Mouse (Mus musculus) heart, embryonic 14.5 days (tissue): Measurements from ENCODE around the gene Immp2l. TPM values are rescaled to one million over a fixed set of nuclear protein-coding genes. Genes with fewer than 3 reads are reported as not detected.

Experiments used
- ATAC-seq: fragments of 200-750 bp; cut with Nextera tagmentation; 2 replicates; pipeline ENCODE4 v1.8.0; 2017; ENCODE audit warnings: low read depth, moderate TSS enrichment; ENCODE audit not compliant: insufficient number of reproducible peaks, insufficient read depth, low FRiP score
- H3K27ac ChIP-seq, 2 experiments: fragments of 200-500 bp in 1 of 2; fragments of 300-500 bp in 1 of 2; sonication (generic) in 1 of 2; replicated peaks in 1 of 2; 2 replicates each; pipeline ENCODE4 v1.5.1; 2012 to 2014; ENCODE audit warnings: low read depth in 2 of 2, low read length in 2 of 2, control low read depth in 1 of 2, mild to moderate bottlenecking in 1 of 2, mixed read lengths in 1 of 2; ENCODE audit not compliant: control insufficient read depth in 1 of 2, insufficient read depth in 1 of 2
- H3K27me3 ChIP-seq: fragments of 300-500 bp; sonication (generic); 2 replicates; pipeline ENCODE4 v1.6.1; 2014; ENCODE audit warnings: mild to moderate bottlenecking, low read length, control low read depth; ENCODE audit not compliant: control insufficient read depth, insufficient read depth
- H3K36me3 ChIP-seq: fragments of 300-500 bp; sonication (generic); 2 replicates; pipeline ENCODE4 v1.6.1; 2014; ENCODE audit warnings: mild to moderate bottlenecking, control low read depth, low read length, mixed read lengths; ENCODE audit not compliant: control insufficient read depth, insufficient read depth
- H3K4me1 ChIP-seq, 2 experiments: fragments of 200-500 bp in 1 of 2; fragments of 300-500 bp in 1 of 2; sonication (generic) in 1 of 2; 2 replicates each; pipeline ENCODE4 v1.6.1; 2012 to 2014; ENCODE audit warnings: low read length in 2 of 2, control low read depth in 1 of 2, mixed read lengths in 1 of 2; ENCODE audit not compliant: control insufficient read depth in 2 of 2, insufficient read depth in 2 of 2
- H3K4me2 ChIP-seq: fragments of 300-500 bp; sonication (generic); 2 replicates; pipeline ENCODE4 v1.6.1; 2014; ENCODE audit warnings: mild to moderate bottlenecking, low read length
- H3K4me3 ChIP-seq, 2 experiments: fragments of 200-500 bp in 1 of 2; fragments of 300-500 bp in 1 of 2; sonication (generic) in 1 of 2; 2 replicates each; pipeline ENCODE4 v1.5.1; 2012 to 2014; ENCODE audit warnings: low read length in 2 of 2, mild to moderate bottlenecking in 2 of 2, control low read depth in 1 of 2, low read depth in 1 of 2, moderate library complexity in 1 of 2; ENCODE audit not compliant: control insufficient read depth in 1 of 2, insufficient read depth in 1 of 2
- H3K9ac ChIP-seq: fragments of 300-500 bp; sonication (generic); 2 replicates; pipeline ENCODE4 v1.6.1; 2014; ENCODE audit warnings: mild to moderate bottlenecking, low read length
- H3K9me3 ChIP-seq: fragments of 300-500 bp; sonication (generic); 2 replicates; pipeline ENCODE4 v1.6.1; 2016; ENCODE audit warnings: low read length, control low read depth; ENCODE audit not compliant: control insufficient read depth
- WGBS: fragments of 180-500 bp; shearing (Covaris S2); extraction: QIAGEN DNeasy Blood & Tissue Kit; methylation state at CpG from one replicate; pipeline ENCODE4 v1.1.7; 2014; 5-methylcytosine and 5-hydroxymethylcytosine counted together
- polyA plus RNA-seq: library from polyadenylated mRNA; unstranded; fragments of >200 nt; fragmentation: Nextera tagmentation; extraction: Ambion mirVana; gene quantifications from 2 replicates; pipeline ENCODE4 v1.2.1, GENCODE M21; 2014

The Immp2l gene
- polyA plus RNA-seq, 1 experiment from 2014 or later: 11.4 TPM

DNA sequence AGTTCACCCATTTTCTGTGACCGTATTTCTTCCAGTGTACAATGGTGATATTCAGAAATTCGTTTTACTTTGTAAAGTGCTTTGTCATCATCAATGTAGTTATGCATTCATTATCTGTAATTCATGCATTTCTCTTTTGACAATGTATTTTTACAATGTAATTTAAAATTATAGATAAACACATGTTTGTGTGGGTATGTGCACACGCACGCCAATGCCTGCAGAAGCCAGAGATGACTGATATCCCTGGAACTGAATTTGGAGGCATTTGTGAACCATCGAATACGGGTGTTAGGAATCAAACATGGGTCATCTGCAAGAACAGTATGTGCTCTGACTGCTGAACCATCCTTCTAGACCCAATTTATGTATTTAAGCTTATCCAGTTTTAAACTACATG is 161.6 kb downstream of the Immp2l start:
- H3K4me3 ChIP-seq: no peak overlapping the region
- no peaks in the 10 kb centered on the region for H3K9me3 ChIP-seq
- H3K4me1 ChIP-seq: no peaks in the 10 kb centered on the region
- ATAC-seq: no peak
- no peaks in the 10 kb centered on the region for H3K36me3 ChIP-seq
- 88% methylated on average over 6 of the region's 6 CpGs for WGBS
- no peak overlapping the region for H3K9ac ChIP-seq
- H3K4me2 ChIP-seq: no peak overlapping the region
- H3K27ac ChIP-seq: no peak overlapping the region
- no peaks in the 10 kb centered on the region for H3K27me3 ChIP-seq

DNA sequence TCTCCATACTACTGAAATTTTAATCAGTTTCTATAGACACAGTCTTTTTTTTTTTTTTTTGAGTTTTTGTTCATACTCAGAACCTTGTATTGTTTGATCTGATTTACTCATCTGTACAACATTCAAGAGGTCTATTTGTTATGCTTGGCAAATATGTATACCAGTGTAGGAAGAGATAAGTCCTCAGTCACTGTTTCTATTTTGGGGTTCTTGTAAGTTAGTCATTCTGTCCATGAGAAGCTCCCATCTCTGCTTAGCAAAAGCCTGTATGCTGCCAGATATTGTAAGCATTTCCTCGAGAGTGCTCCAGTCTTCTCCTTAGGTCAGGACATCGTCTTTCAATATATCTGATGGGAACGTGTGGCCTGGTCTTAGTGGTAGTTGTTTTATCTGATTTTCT is 168.9 kb downstream of the Immp2l start:
- Histone ChIP-seq H3K27ac (no peak overlapping the region), H3K36me3 (no peaks in the 10 kb centered on the region)
- ATAC-seq: no peak

DNA sequence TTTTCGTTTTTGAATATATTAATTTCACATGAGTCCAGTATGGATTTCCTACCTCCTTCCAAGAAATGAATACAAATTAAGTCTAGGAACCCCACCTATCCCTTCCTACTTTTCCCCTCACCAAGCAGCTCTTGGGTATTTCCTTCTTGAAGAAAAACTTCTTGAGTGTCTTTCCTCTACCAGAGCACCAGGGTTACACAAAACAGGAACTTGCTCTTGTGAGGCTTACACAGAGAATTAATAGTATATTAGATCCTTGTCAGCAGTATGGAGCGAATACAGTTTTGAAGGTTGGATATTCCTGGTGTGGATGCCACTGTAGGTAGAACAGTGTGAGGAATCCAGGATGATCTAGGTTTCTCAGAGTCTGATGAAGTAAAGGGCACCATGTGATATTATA is 172.5 kb downstream of the Immp2l start:
- ATAC-seq: no peak
- no peak overlapping the region for H3K4me3 ChIP-seq
- H3K9ac ChIP-seq: no peak overlapping the region
- no peak overlapping the region for H3K4me2 ChIP-seq
- no peak overlapping the region for H3K27ac ChIP-seq
- H3K36me3 ChIP-seq: no peaks in the 10 kb centered on the region
- no peaks in the 10 kb centered on the region for H3K27me3 ChIP-seq
- peaks cover 0 to 13% of the 10 kb centered on the region in 2 experiments; a peak in 2 of 4 replicates for H3K4me1 ChIP-seq
- H3K9me3 ChIP-seq: no peaks in the 10 kb centered on the region
- 78% methylated on average over 2 of the region's 2 CpGs for WGBS

More for the DNA sequence above, 168.9 kb downstream of the Immp2l start:
- no peaks in the 10 kb centered on the region for H3K9me3 ChIP-seq
- H3K4me3 ChIP-seq: no peak overlapping the region
- peaks cover 0 to 13% of the 10 kb centered on the region in 2 experiments; a peak in 2 of 4 replicates for H3K4me1 ChIP-seq
- no peak overlapping the region for H3K9ac ChIP-seq
- H3K27me3 ChIP-seq: no peaks in the 10 kb centered on the region
- no peak overlapping the region for H3K4me2 ChIP-seq
- 7% methylated on average over 3 of the region's 3 CpGs for WGBS

DNA sequence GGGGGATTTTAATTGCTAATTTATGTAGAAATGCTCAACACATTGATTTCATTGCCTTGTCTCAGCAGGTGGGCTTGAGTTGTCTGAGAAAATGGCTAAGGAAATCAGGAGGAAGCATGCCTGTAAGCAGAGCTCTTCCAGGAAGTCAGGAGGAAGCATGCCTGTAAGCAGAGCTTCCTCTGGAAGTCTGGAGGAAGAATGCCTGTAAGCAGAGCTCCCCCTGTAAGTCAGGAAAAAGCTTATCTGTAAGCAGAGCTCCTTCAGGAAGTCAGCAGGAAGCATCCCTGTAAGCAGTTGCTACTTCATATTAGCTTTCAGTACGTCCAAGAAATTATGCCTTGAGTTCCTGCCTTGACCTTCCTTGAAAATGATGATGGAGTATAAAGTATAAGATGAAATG is 191.3 kb downstream of the Immp2l start:
- no peak overlapping the region for H3K9ac ChIP-seq
- 41% methylated on average over 1 of the region's 1 CpGs for WGBS
- no peak overlapping the region for H3K4me3 ChIP-seq
- no peaks in the 10 kb centered on the region for H3K4me1 ChIP-seq
- H3K36me3 ChIP-seq: no peaks in the 10 kb centered on the region
- no peaks in the 10 kb centered on the region for H3K9me3 ChIP-seq
- no peak for ATAC-seq
- H3K27ac ChIP-seq: no peak overlapping the region
- no peaks in the 10 kb centered on the region for H3K27me3 ChIP-seq
- H3K4me2 ChIP-seq: no peak overlapping the region

DNA sequence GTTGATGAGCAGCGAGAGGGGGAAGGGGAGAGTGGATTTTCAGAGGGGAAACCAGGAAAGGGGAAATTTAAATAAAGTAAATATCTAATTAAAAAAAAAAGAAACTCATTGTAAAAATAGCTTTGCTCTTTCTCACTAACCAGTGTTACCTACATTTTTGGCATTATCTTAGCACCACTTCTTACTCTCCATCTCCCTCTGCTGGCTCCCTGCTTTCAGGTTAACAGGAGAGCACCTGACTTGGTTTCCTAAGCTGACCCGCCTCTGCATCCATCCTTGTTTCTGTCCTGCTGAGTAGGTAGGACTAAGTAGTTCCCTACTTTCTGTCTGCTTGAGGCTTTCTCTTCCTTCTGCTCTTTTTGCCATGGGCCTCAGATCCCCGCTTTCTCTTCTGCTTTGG is 198.0 kb downstream of the Immp2l start:
- Histone ChIP-seq H3K27me3 (no peaks in the 10 kb centered on the region), H3K4me1 (no peaks in the 10 kb centered on the region), H3K9ac (no peak overlapping the region), H3K4me2 (no peak overlapping the region), H3K4me3 (no peak overlapping the region), H3K9me3 (no peaks in the 10 kb centered on the region), H3K36me3 (no peaks in the 10 kb centered on the region), H3K27ac (no peak overlapping the region)
- 61% methylated on average over 3 of the region's 3 CpGs for WGBS
- no peak for ATAC-seq

DNA sequence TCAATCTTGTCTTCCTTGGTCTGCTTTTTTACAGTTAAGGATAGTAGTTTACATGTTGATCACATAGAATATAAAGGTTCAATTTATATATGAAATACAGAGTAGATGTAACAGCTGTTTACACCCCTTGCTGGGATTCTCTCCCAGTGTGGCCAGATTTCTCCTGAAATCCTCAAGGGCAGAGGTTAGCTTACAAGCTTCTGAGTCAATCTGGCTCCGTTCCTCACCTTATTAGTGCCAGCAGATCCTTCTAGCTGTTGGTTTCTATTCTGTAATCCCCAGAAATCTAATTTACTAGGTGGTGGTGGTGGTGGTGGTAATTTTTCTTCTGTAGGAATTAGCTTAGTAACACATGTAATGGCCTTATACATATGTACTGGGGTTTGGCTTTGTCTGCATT is 199.8 kb downstream of the Immp2l start:
- WGBS: 82% methylated on average over 1 of the region's 1 CpGs
- no peak for ATAC-seq
- H3K4me2 ChIP-seq: no peak overlapping the region

DNA sequence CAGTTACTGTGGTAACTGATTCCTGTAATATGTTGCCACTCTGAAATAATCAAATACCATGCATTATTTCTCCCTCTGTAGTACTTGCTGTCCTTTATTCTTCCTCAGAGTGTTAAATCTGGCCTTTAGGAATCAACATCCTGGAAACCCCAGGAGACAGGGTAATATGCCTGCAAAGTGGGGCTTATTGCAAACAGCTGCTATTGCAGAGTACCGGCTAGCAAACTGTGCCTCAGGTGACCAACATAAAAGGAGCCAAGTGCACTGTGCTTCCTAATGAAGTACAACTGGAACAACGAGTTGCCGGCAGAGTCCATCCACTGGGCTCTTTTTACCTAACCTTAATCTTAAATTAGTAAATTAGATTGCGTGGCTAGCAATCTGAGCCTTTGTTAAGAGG is 200.6 kb downstream of the Immp2l start:
- H3K27me3 ChIP-seq: no peaks in the 10 kb centered on the region
- no peaks in the 10 kb centered on the region for H3K36me3 ChIP-seq
- no peak for ATAC-seq
- no peak overlapping the region for H3K9ac ChIP-seq
- 75% methylated on average over 4 of the region's 4 CpGs for WGBS
- H3K9me3 ChIP-seq: no peaks in the 10 kb centered on the region
- H3K4me3 ChIP-seq: no peak overlapping the region
- H3K4me2 ChIP-seq: no peak overlapping the region
- no peaks in the 10 kb centered on the region for H3K4me1 ChIP-seq
- no peak overlapping the region for H3K27ac ChIP-seq

More for the DNA sequence above, 199.8 kb downstream of the Immp2l start:
- Histone ChIP-seq H3K27ac (no peak overlapping the region), H3K9me3 (no peaks in the 10 kb centered on the region), H3K27me3 (no peaks in the 10 kb centered on the region), H3K4me3 (no peak overlapping the region), H3K4me1 (no peaks in the 10 kb centered on the region), H3K36me3 (no peaks in the 10 kb centered on the region), H3K9ac (no peak overlapping the region)

DNA sequence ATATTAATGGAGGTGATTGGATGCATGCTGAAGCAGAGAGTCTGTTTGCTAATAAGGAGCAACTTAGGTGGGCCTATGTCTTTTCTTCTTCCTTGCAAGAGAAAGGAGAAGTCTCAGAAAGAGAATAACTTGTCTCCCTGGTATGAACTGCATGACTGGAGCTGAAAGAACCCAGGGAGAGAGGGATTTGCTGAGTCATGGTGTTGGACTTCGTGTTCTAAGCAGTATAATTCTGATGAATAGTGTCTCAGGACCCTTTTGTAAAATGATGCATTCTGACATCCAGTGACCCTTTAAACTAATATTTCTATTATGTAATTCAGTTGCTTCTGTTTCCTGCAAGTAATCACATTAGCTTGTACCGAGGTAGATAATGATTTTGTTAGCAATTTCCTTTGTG is 208.1 kb downstream of the Immp2l start:
- no peak overlapping the region for H3K9ac ChIP-seq
- no peaks in the 10 kb centered on the region for H3K36me3 ChIP-seq
- no peaks in the 10 kb centered on the region for H3K4me1 ChIP-seq
- H3K27me3 ChIP-seq: no peaks in the 10 kb centered on the region
- no peak for ATAC-seq
- 64% methylated on average over 2 of the region's 2 CpGs for WGBS
- no peaks in the 10 kb centered on the region for H3K9me3 ChIP-seq
- no peak overlapping the region for H3K27ac ChIP-seq
- no peak overlapping the region for H3K4me2 ChIP-seq
- H3K4me3 ChIP-seq: no peak overlapping the region
